ENCODE assay signal across 19 mouse cellular contexts in the genomic region with DNA sequence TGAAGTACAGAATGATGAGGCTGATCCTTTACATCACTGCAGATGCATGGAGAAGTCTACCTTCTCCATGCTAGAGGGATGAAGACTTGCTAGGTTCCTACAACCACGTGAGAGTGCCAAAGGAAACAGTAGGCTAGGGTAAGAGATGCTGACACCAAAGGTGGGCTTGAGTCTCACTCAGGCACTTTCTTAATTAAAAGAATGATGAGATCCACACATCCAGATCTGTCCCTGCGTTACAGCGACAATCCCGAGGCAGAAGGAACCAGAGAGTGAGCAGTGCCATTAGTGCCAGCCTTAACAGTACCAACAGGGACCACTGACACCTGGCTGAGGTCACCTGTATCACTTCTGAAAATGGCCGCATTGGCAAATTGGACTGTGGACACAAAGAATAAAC.
DNase-seq lines count a peak whose midpoint lies in the region; ATAC-seq lines count a peak whose summit lies in the region.
"Had no signal": no experiment of that assay in that cellular context is flagged by ENCODE, and none has a peak within 500 bp of the region (broad histone marks: within the 10 kb centered on the region; RNA-seq: fewer than 3 reads in every experiment).

No protein-coding gene starts in this region.

- peak; percentile 53 for DNase-seq in heart, adult 11 months
- peak; percentile 58 for DNase-seq in heart, embryonic 10.5 days (ENCODE audit: low spot score)
- no peak for DNase-seq in heart, postnatal 25 days (ENCODE audit: low spot score)
- DNase-seq: adrenal gland, adult 2 months; adrenal gland, adult 8-10 months; adrenal gland, postnatal 10 days; adrenal gland, postnatal 14 days; adrenal gland, postnatal 25 days; adrenal gland, postnatal 36 days; B cell, adult 2 months; cerebellum, adult 11 months; cerebellum, adult 11-12 months; cerebellum, adult 18-20 months had no signal

- no peaks in the 10 kb centered on the region for H3K36me3 ChIP-seq in heart, embryonic 11.5 days (ENCODE audit: control insufficient read depth, insufficient read depth, low read length)
- H3K36me3 ChIP-seq in heart, embryonic 10.5 days: no peaks in the 10 kb centered on the region
- H3K36me3 ChIP-seq: G1E had no signal

- WGBS in heart, embryonic 11.5 days (ENCODE audit: insufficient replicate concordance): 83% methylated on average over 5 of the region's 5 CpGs
- 91% methylated on average over 5 of the region's 5 CpGs for WGBS in heart, embryonic 10.5 days

- ATAC-seq in heart, embryonic 11.5 days (replicated peaks; ENCODE audit: insufficient number of reproducible peaks, low FRiP score, low TSS enrichment): no peak
- ATAC-seq: activated CD4-positive, CD25-positive, alpha-beta regulatory T cell, adult 4 months; CD4-positive, CD25-positive, alpha-beta regulatory T cell, adult 4 months; Patski had no signal

- H3K27me3 ChIP-seq in heart, embryonic 11.5 days (ENCODE audit: control insufficient read depth, insufficient read depth, low read length): no peaks in the 10 kb centered on the region
- H3K27me3 ChIP-seq in heart, embryonic 10.5 days (ENCODE audit: insufficient read depth, poor library complexity, severe bottlenecking): no peaks in the 10 kb centered on the region
- H3K27me3 ChIP-seq: CH12.LX, Patski had no signal

- intact Hi-C loops in heart, postnatal 25 days (cut with DNase I): no loop called here

- H3K9ac ChIP-seq in heart, embryonic 11.5 days (ENCODE audit: low read depth, low read length): no peak overlapping the region

- H3K4me1 ChIP-seq in heart, embryonic 11.5 days (ENCODE audit: control insufficient read depth, insufficient read depth, low read length): peaks cover 5% of the 10 kb centered on the region; the same call in 1 of the 2 replicates
- H3K4me1 ChIP-seq in heart, embryonic 10.5 days: peaks cover 12% of the 10 kb centered on the region

- H3K4me3 ChIP-seq in heart, embryonic 11.5 days (ENCODE audit: low read depth, low read length): no peak overlapping the region
- no peak overlapping the region for H3K4me3 ChIP-seq in heart, embryonic 10.5 days

- no peaks in the 10 kb centered on the region for H3K9me3 ChIP-seq in heart, embryonic 11.5 days (replicated peaks; ENCODE audit: control insufficient read depth, low read length)
- no peaks in the 10 kb centered on the region for H3K9me3 ChIP-seq in heart, embryonic 10.5 days
- H3K9me3 ChIP-seq: G1E had no signal

- no peak overlapping the region for H3K27ac ChIP-seq in heart, embryonic 11.5 days (ENCODE audit: low read depth, low read length)
- no peak overlapping the region for H3K27ac ChIP-seq in heart, embryonic 10.5 days

- no peak overlapping the region for H3K4me2 ChIP-seq in heart, embryonic 11.5 days
